Mouse (Mus musculus) hindbrain, embryonic 11.5 days (tissue): ENCODE measurements around the gene Csrnp2. TPM values are rescaled to one million over a fixed set of nuclear protein-coding genes. Genes with fewer than 3 reads are reported as not detected.

Experiments
- ATAC-seq: fragments of 200-750 bp; cut with Nextera tagmentation; 2 replicates; pipeline ENCODE4 v1.8.0; 2017; ENCODE audit warnings: mild to moderate bottlenecking, moderate TSS enrichment, moderate library complexity; ENCODE audit not compliant: low FRiP score
- DNase-seq: peaks from one replicate; pipeline ENCODE4 v3.0.0-alpha.2; 2015; ENCODE audit warnings: low spot score
- H3K27ac ChIP-seq: fragments of 300-500 bp; sonication (generic); 2 replicates; pipeline ENCODE4 v1.5.1; 2014; ENCODE audit warnings: mild to moderate bottlenecking, low read depth, low read length
- H3K27me3 ChIP-seq: fragments of 300-500 bp; sonication (generic); 2 replicates; pipeline ENCODE4 v1.6.1; 2014; ENCODE audit warnings: mild to moderate bottlenecking, low read length, moderate library complexity, mixed read lengths; ENCODE audit not compliant: control insufficient read depth, insufficient read depth
- H3K36me3 ChIP-seq: fragments of 300-500 bp; sonication (generic); 2 replicates; pipeline ENCODE4 v1.6.1; 2014; ENCODE audit warnings: mild to moderate bottlenecking, low read length, moderate library complexity, mixed read lengths; ENCODE audit not compliant: control insufficient read depth, insufficient read depth
- H3K4me1 ChIP-seq: fragments of 300-500 bp; sonication (generic); replicated peaks from 2 replicates; pipeline ENCODE4 v1.6.1; 2014; ENCODE audit warnings: low read length, mixed read lengths; ENCODE audit not compliant: control insufficient read depth, insufficient read depth
- H3K4me2 ChIP-seq: fragments of 300-500 bp; sonication (generic); replicated peaks from 2 replicates; pipeline ENCODE4 v1.6.1; 2014; ENCODE audit warnings: mild to moderate bottlenecking, low read depth, low read length
- H3K4me3 ChIP-seq: fragments of 300-500 bp; sonication (generic); 2 replicates; pipeline ENCODE4 v1.5.1; 2014; ENCODE audit warnings: low read depth, low read length
- H3K9ac ChIP-seq: fragments of 300-500 bp; sonication (generic); 2 replicates; pipeline ENCODE4 v1.6.1; 2014; ENCODE audit warnings: low read depth, low read length
- H3K9me3 ChIP-seq: fragments of 300-500 bp; sonication (generic); 2 replicates; pipeline ENCODE4 v1.6.1; 2016; ENCODE audit warnings: low read length; ENCODE audit not compliant: control insufficient read depth
- WGBS: fragments of 180-500 bp; shearing (Covaris S2); extraction: QIAGEN DNeasy Blood & Tissue Kit; methylation state at CpG from one replicate; pipeline ENCODE4 v1.1.7; 2014; 5-methylcytosine and 5-hydroxymethylcytosine counted together
- polyA plus RNA-seq: library from polyadenylated mRNA; unstranded; fragments of >200 nt; fragmentation: Nextera tagmentation; extraction: Ambion mirVana; gene quantifications from 2 replicates; pipeline ENCODE4 v1.2.1, GENCODE M21; 2014

Gene Csrnp2
- polyA plus RNA-seq, 1 experiment from 2014 or later = 21.8 TPM

- no peak overlapping the region for H3K9ac ChIP-seq
- WGBS = 94% methylated on average over 4 of the region's 4 CpGs
- H3K27ac ChIP-seq = no peak overlapping the region
- DNase-seq (no peak), ATAC-seq (no peak)
- H3K4me1 ChIP-seq = no peaks in the 10 kb centered on the region
- H3K36me3 ChIP-seq = no peaks in the 10 kb centered on the region
- no peak overlapping the region for H3K4me3 ChIP-seq
- H3K27me3 ChIP-seq = no peaks in the 10 kb centered on the region
- H3K9me3 ChIP-seq = no peaks in the 10 kb centered on the region
- H3K4me2 ChIP-seq = no peak overlapping the region
These were observed 59.2 kb downstream of the Csrnp2 start for GRCm38 (mm10) chr15:100436112-100436511.

GRCm38 (mm10) chr15:100433234-100433633 is 62.1 kb downstream of the Csrnp2 start:
- WGBS = 70% methylated on average over 4 of the region's 4 CpGs

GRCm38 (mm10) chr15:100429959-100430565 is 65.2 kb downstream of the Csrnp2 start:
- ATAC-seq (no peak), DNase-seq (no peak)
- Histone ChIP-seq H3K9me3 (no peaks in the 10 kb centered on the region), H3K4me2 (no peak overlapping the region), H3K27me3 (peaks cover 4% of the 10 kb centered on the region; the same call in 1 of the 2 replicates), H3K36me3 (no peaks in the 10 kb centered on the region), H3K4me3 (no peak overlapping the region), H3K4me1 (no peaks in the 10 kb centered on the region), H3K27ac (no peak overlapping the region), H3K9ac (no peak overlapping the region)
- WGBS = 84% methylated on average over 11 of the region's 11 CpGs

More at GRCm38 (mm10) chr15:100433234-100433633, 62.1 kb downstream of the Csrnp2 start:
- Histone ChIP-seq H3K9me3 (no peaks in the 10 kb centered on the region), H3K9ac (no peak overlapping the region), H3K4me1 (no peaks in the 10 kb centered on the region), H3K4me3 (no peak overlapping the region), H3K27ac (no peak overlapping the region), H3K27me3 (no peaks in the 10 kb centered on the region), H3K36me3 (no peaks in the 10 kb centered on the region), H3K4me2 (no peak overlapping the region)
- DNase-seq = no peak
- no peak for ATAC-seq

Other genes starting within 250 kb of the Csrnp2 start
- not detected in 2 replicates for gene Tmprss12, start 214.7 kb downstream of the Csrnp2 start, polyA plus RNA-seq
- gene Mettl7a1, start 191.3 kb downstream of the Csrnp2 start, polyA plus RNA-seq = 3.3 and 3.4 TPM in 2 replicates
- 0.08 and 0.19 TPM in 2 replicates for gene Mettl7a3, start 160.6 kb downstream of the Csrnp2 start, polyA plus RNA-seq
- gene Methig1, start 142.3 kb downstream of the Csrnp2 start, polyA plus RNA-seq = 0.19 TPM in 1 of 2 replicates, not detected in the other
- not detected in 2 replicates for gene Mettl7a2, start 142.3 kb downstream of the Csrnp2 start, polyA plus RNA-seq
- not detected in 2 replicates for gene Higd1c, start 130.9 kb downstream of the Csrnp2 start, polyA plus RNA-seq
- gene Gm5475, start 73.3 kb downstream of the Csrnp2 start, polyA plus RNA-seq = not detected in 2 replicates
- 19.1 and 24.1 TPM in 2 replicates for gene Slc11a2, start 70.4 kb downstream of the Csrnp2 start, polyA plus RNA-seq
- 39.0 and 48.6 TPM in 2 replicates for gene Letmd1, start 26.5 kb downstream of the Csrnp2 start, polyA plus RNA-seq
- gene Tfcp2, start 56.5 kb upstream of the Csrnp2 start, polyA plus RNA-seq = 28.4 and 29.8 TPM in 2 replicates
- 15.7 and 16.2 TPM in 2 replicates for gene Pou6f1, start 104.5 kb upstream of the Csrnp2 start, polyA plus RNA-seq
- 256 and 266 TPM in 2 replicates for gene Dazap2, start 119.9 kb upstream of the Csrnp2 start, polyA plus RNA-seq
- gene Smagp, start 141.5 kb upstream of the Csrnp2 start, polyA plus RNA-seq = 4.1 and 5.5 TPM in 2 replicates
- 4.0 and 5.5 TPM in 2 replicates for gene Bin2, start 174.1 kb upstream of the Csrnp2 start, polyA plus RNA-seq
- 0.99 and 1.7 TPM in 2 replicates for gene Cela1, start 192.4 kb upstream of the Csrnp2 start, polyA plus RNA-seq
- 0.14 and 0.15 TPM in 2 replicates for gene Galnt6, start 233.9 kb upstream of the Csrnp2 start, polyA plus RNA-seq